Mouse (Mus musculus) spleen, adult 2 months (tissue): ENCODE measurements around the gene Fam189a1.

Source experiments
- CTCF ChIP-seq: fragments of 200-500 bp; IDR thresholded peaks from 2 replicates; pipeline ENCODE4 v1.5.1; 2011; ENCODE audit warnings: mild to moderate bottlenecking, inconsistent platforms; ENCODE audit not compliant: insufficient read depth, insufficient read length, insufficient replicate concordance; ENCODE audit errors: extremely low read depth
- POLR2A ChIP-seq: fragments of 200-500 bp; IDR thresholded peaks from 2 replicates; pipeline ENCODE4 v1.6.1; 2011; ENCODE audit warnings: low read depth, low read length, inconsistent platforms

GRCm38 (mm10) chr7:64773465-64773864, 382.9 kb downstream of the Fam189a1 start:
- TF ChIP-seq POLR2A (no peak), CTCF (no peak)
